17 mouse cellular contexts compared by ENCODE assay signal in genomic region chr1:170728524-170728923, GRCm38 (mm10).
A peak's percentile ranks its signal among the peaks of the same experiment; 100 is the strongest.
DNase-seq lines count a peak whose midpoint lies in the region; ATAC-seq lines count a peak whose summit lies in the region.
"Had no signal": no experiment of that assay in that cellular context is flagged by ENCODE, and none has a peak within 500 bp of the region (broad histone marks: within the 10 kb centered on the region; RNA-seq: fewer than 3 reads in every experiment).

No protein-coding gene starts in this region.

- H3K4me1 ChIP-seq in limb, embryonic 13.5 days, result peaks cover 32% of the 10 kb centered on the region
- H3K4me1 ChIP-seq in limb, embryonic 10.5 days, result no peaks in the 10 kb centered on the region
- H3K4me1 ChIP-seq: hindbrain, embryonic 15.5 days had no signal

- no peaks in the 10 kb centered on the region for H3K9me3 ChIP-seq in limb, embryonic 13.5 days
- H3K9me3 ChIP-seq in limb, embryonic 10.5 days (replicated peaks), result no peaks in the 10 kb centered on the region
- H3K9me3 ChIP-seq: hindbrain, embryonic 15.5 days; kidney, embryonic 15.5 days; megakaryocyte, embryonic 14.5 days had no signal

- H3K27ac ChIP-seq in limb, embryonic 13.5 days, result peak overlapping the region; percentile 62
- no peak overlapping the region for H3K27ac ChIP-seq in limb, embryonic 10.5 days
- H3K27ac ChIP-seq: hindbrain, embryonic 15.5 days; kidney, embryonic 15.5 days had no signal

- H3K36me3 ChIP-seq in limb, embryonic 13.5 days, result no peaks in the 10 kb centered on the region
- no peaks in the 10 kb centered on the region for H3K36me3 ChIP-seq in limb, embryonic 10.5 days
- H3K36me3 ChIP-seq: hindbrain, embryonic 15.5 days; kidney, embryonic 15.5 days had no signal

- H3K9ac ChIP-seq in limb, embryonic 13.5 days, result no peak overlapping the region
- H3K9ac ChIP-seq: hindbrain, embryonic 15.5 days; kidney, embryonic 15.5 days had no signal

- no peak for ATAC-seq in limb, embryonic 13.5 days (ENCODE audit: low FRiP score, low read depth)
- peak; percentile 55; the same call in 1 of the 2 replicates for ATAC-seq in granulocyte monocyte progenitor cell, adult 5-6 weeks (replicated peaks; ENCODE audit: poor library complexity, severe bottlenecking)
- ATAC-seq: Patski had no signal

- no peak overlapping the region for H3K4me2 ChIP-seq in limb, embryonic 13.5 days (replicated peaks)
- H3K4me2 ChIP-seq: hindbrain, embryonic 15.5 days; kidney, embryonic 15.5 days had no signal

- no peak overlapping the region for H3K4me3 ChIP-seq in limb, embryonic 13.5 days
- no peak overlapping the region for H3K4me3 ChIP-seq in limb, embryonic 10.5 days
- H3K4me3 ChIP-seq: hindbrain, embryonic 15.5 days; kidney, embryonic 15.5 days; megakaryocyte, embryonic 14.5 days had no signal

- H3K27me3 ChIP-seq in limb, embryonic 13.5 days, result no peaks in the 10 kb centered on the region
- H3K27me3 ChIP-seq in limb, embryonic 10.5 days (ENCODE audit: low read depth, poor library complexity, severe bottlenecking), result no peaks in the 10 kb centered on the region
- H3K27me3 ChIP-seq: hindbrain, embryonic 15.5 days; kidney, embryonic 15.5 days; megakaryocyte, embryonic 14.5 days; Patski had no signal

- peak; percentile 31 for DNase-seq in adrenal gland, postnatal 14 days
- DNase-seq in adrenal gland, adult 2 months, result no peak
- peak; percentile 19 for DNase-seq in kidney, postnatal 14 days
- DNase-seq in kidney, adult 18-20 months, result no peak
- DNase-seq in limb, embryonic 10.5 days (ENCODE audit: low spot score), result no peak
- DNase-seq in heart, adult 9 months (ENCODE audit: low spot score in 2 of 2), result no peak
- DNase-seq: embryo, embryonic 11 days; lung, adult 2 months; retina, postnatal 1 day; spleen, adult 18-20 months; thymus, postnatal 4 days had no signal

- 67% methylated on average over 6 of the region's 6 CpGs for WGBS in limb, embryonic 13.5 days
- 89% methylated on average over 6 of the region's 6 CpGs for WGBS in limb, embryonic 10.5 days

Comparison
In these comparisons a context has a peak if more than half of its experiments do, and no peak if none do; other contexts are left out.
1. DNase-seq: peak in adrenal gland, postnatal 14 days (single experiment) and kidney, postnatal 14 days (single experiment); none in adrenal gland, adult 2 months (single experiment), kidney, adult 18-20 months (single experiment), limb, embryonic 10.5 days (single experiment) and heart, adult 9 months (0 of 2).